Mouse (Mus musculus): ENCODE data around the gene Zfp607a.

- TF ChIP-seq POLR2A (IDR thresholded peaks at IDR 0.05; ENCODE audit: borderline replicate concordance, extremely low read depth, low read depth, low read length) (no peak), CTCF (IDR thresholded peaks at IDR 0.05; ENCODE audit: insufficient read depth, low read length) (no peak)
Measured at GRCm38 (mm10) chr7:27900601-27901000, 43.3 kb downstream of the Zfp607a start.

Measured in lung, adult 2 months (tissue).